Mouse (Mus musculus): ENCODE measurements around the gene Usp12. TPM values are rescaled to one million over a fixed set of nuclear protein-coding genes. Genes with fewer than 3 reads are reported as not detected.

Usp12 gene
- polyA plus RNA-seq, 1 experiment from 2014 or later: 14.9 TPM

GRCm38 (mm10) chr5:146724956-146725355, 69.8 kb downstream of the Usp12 start:
- Histone ChIP-seq H3K36me3 (0 out of 2 replicates have a peak, but pooled peaks cover 2% of the 10 kb centered on the region), H3K27me3 (ENCODE audit: insufficient read depth, poor library complexity, severe bottlenecking) (no peaks in the 10 kb centered on the region), H3K4me3 (no peak overlapping the region), H3K27ac (no peak overlapping the region), H3K9me3 (no peaks in the 10 kb centered on the region), H3K4me1 (peaks cover 6% of the 10 kb centered on the region; the same call in 1 of the 2 replicates)
- DNase-seq (ENCODE audit: low spot score): no peak
- 41% methylated on average over 3 of the region's 3 CpGs for WGBS

- 90% methylated on average over 5 of the region's 5 CpGs for WGBS
- no peaks in the 10 kb centered on the region for H3K9me3 ChIP-seq
- peaks cover 6% of the 10 kb centered on the region; the same call in 1 of the 2 replicates for H3K4me1 ChIP-seq
- no peak overlapping the region for H3K4me3 ChIP-seq
- H3K27ac ChIP-seq: no peak overlapping the region
- no peak for DNase-seq (ENCODE audit: low spot score)
- H3K36me3 ChIP-seq: 0 out of 2 replicates have a peak, but pooled peaks cover 2% of the 10 kb centered on the region
- H3K27me3 ChIP-seq (ENCODE audit: insufficient read depth, poor library complexity, severe bottlenecking): no peaks in the 10 kb centered on the region
Measured at GRCm38 (mm10) chr5:146723452-146723851, 71.4 kb downstream of the Usp12 start.

- 53% methylated on average over 14 of the region's 14 CpGs for WGBS
- H3K9me3 ChIP-seq: no peaks in the 10 kb centered on the region
- no peak overlapping the region for H3K4me3 ChIP-seq
- peaks cover 6% of the 10 kb centered on the region; the same call in 1 of the 2 replicates for H3K4me1 ChIP-seq
- H3K27ac ChIP-seq: no peak overlapping the region
- no peak for DNase-seq (ENCODE audit: low spot score)
- no peaks in the 10 kb centered on the region for H3K36me3 ChIP-seq
- no peaks in the 10 kb centered on the region for H3K27me3 ChIP-seq (ENCODE audit: insufficient read depth, poor library complexity, severe bottlenecking)
Measured at GRCm38 (mm10) chr5:146722226-146722625, 72.6 kb downstream of the Usp12 start.

- 78% methylated on average over 27 of the region's 27 CpGs for WGBS
- H3K9me3 ChIP-seq: no peaks in the 10 kb centered on the region
- H3K4me1 ChIP-seq: peaks cover 6% of the 10 kb centered on the region; the same call in 1 of the 2 replicates
- no peak overlapping the region for H3K27ac ChIP-seq
- no peaks in the 10 kb centered on the region for H3K36me3 ChIP-seq
- no peak overlapping the region for H3K4me3 ChIP-seq
- H3K27me3 ChIP-seq (ENCODE audit: insufficient read depth, poor library complexity, severe bottlenecking): no peaks in the 10 kb centered on the region
- DNase-seq (ENCODE audit: low spot score): no peak
Measured at GRCm38 (mm10) chr5:146719584-146720356, 75.0 kb downstream of the Usp12 start.

GRCm38 (mm10) chr5:146713836-146714235, 81.0 kb downstream of the Usp12 start:
- 93% methylated on average over 12 of the region's 12 CpGs for WGBS
- no peak overlapping the region for H3K27ac ChIP-seq
- H3K4me1 ChIP-seq: no peaks in the 10 kb centered on the region
- DNase-seq (ENCODE audit: low spot score): no peak
- H3K4me3 ChIP-seq: no peak overlapping the region
- no peaks in the 10 kb centered on the region for H3K36me3 ChIP-seq
- H3K9me3 ChIP-seq: no peaks in the 10 kb centered on the region
- H3K27me3 ChIP-seq (ENCODE audit: insufficient read depth, poor library complexity, severe bottlenecking): no peaks in the 10 kb centered on the region

GRCm38 (mm10) chr5:146713088-146713487, 81.7 kb downstream of the Usp12 start:
- H3K4me3 ChIP-seq: no peak overlapping the region
- no peaks in the 10 kb centered on the region for H3K27me3 ChIP-seq (ENCODE audit: insufficient read depth, poor library complexity, severe bottlenecking)
- H3K27ac ChIP-seq: no peak overlapping the region
- no peaks in the 10 kb centered on the region for H3K4me1 ChIP-seq
- no peaks in the 10 kb centered on the region for H3K9me3 ChIP-seq
- WGBS: 70% methylated on average over 10 of the region's 10 CpGs
- DNase-seq (ENCODE audit: low spot score): no peak
- H3K36me3 ChIP-seq: no peaks in the 10 kb centered on the region

GRCm38 (mm10) chr5:146712282-146712918, 82.4 kb downstream of the Usp12 start:
- no peaks in the 10 kb centered on the region for H3K36me3 ChIP-seq
- 82% methylated on average over 18 of the region's 18 CpGs for WGBS
- H3K9me3 ChIP-seq: no peaks in the 10 kb centered on the region
- H3K27ac ChIP-seq: no peak overlapping the region
- DNase-seq (ENCODE audit: low spot score): no peak
- no peak overlapping the region for H3K4me3 ChIP-seq
- no peaks in the 10 kb centered on the region for H3K27me3 ChIP-seq (ENCODE audit: insufficient read depth, poor library complexity, severe bottlenecking)
- no peaks in the 10 kb centered on the region for H3K4me1 ChIP-seq

- Histone ChIP-seq H3K4me1 (no peaks in the 10 kb centered on the region), H3K27me3 (ENCODE audit: insufficient read depth, poor library complexity, severe bottlenecking) (no peaks in the 10 kb centered on the region), H3K4me3 (no peak overlapping the region), H3K36me3 (no peaks in the 10 kb centered on the region), H3K27ac (no peak overlapping the region), H3K9me3 (no peaks in the 10 kb centered on the region)
- 67% methylated on average over 3 of the region's 3 CpGs for WGBS
- DNase-seq (ENCODE audit: low spot score): no peak
Measured at GRCm38 (mm10) chr5:146709361-146709760, 85.4 kb downstream of the Usp12 start.

- Histone ChIP-seq H3K36me3 (no peaks in the 10 kb centered on the region), H3K27me3 (ENCODE audit: insufficient read depth, poor library complexity, severe bottlenecking) (no peaks in the 10 kb centered on the region), H3K9me3 (no peaks in the 10 kb centered on the region), H3K4me1 (peaks cover 9% of the 10 kb centered on the region), H3K27ac (peak overlapping the region; percentile 53; the same call in 1 of the 2 replicates), H3K4me3 (no peak overlapping the region)
- DNase-seq (ENCODE audit: low spot score): peak; percentile 91
- 12% methylated on average over 12 of the region's 12 CpGs for WGBS
Measured at GRCm38 (mm10) chr5:146705815-146706408, 88.9 kb downstream of the Usp12 start.

GRCm38 (mm10) chr5:146705411-146705810, 89.4 kb downstream of the Usp12 start:
- H3K4me1 ChIP-seq: peaks cover 9% of the 10 kb centered on the region
- H3K4me3 ChIP-seq: no peak overlapping the region
- no peaks in the 10 kb centered on the region for H3K36me3 ChIP-seq
- peak overlapping the region; percentile 53; the same call in 1 of the 2 replicates for H3K27ac ChIP-seq
- no peaks in the 10 kb centered on the region for H3K9me3 ChIP-seq
- H3K27me3 ChIP-seq (ENCODE audit: insufficient read depth, poor library complexity, severe bottlenecking): no peaks in the 10 kb centered on the region
- 75% methylated on average over 6 of the region's 6 CpGs for WGBS
- DNase-seq (ENCODE audit: low spot score): no peak

GRCm38 (mm10) chr5:146704241-146704640, 90.6 kb downstream of the Usp12 start:
- 90% methylated on average over 4 of the region's 4 CpGs for WGBS
- H3K36me3 ChIP-seq: no peaks in the 10 kb centered on the region
- H3K27me3 ChIP-seq (ENCODE audit: insufficient read depth, poor library complexity, severe bottlenecking): no peaks in the 10 kb centered on the region
- peak overlapping the region; percentile 81 for H3K27ac ChIP-seq
- no peak for DNase-seq (ENCODE audit: low spot score)
- no peak overlapping the region for H3K4me3 ChIP-seq
- H3K9me3 ChIP-seq: no peaks in the 10 kb centered on the region
- H3K4me1 ChIP-seq: peaks cover 9% of the 10 kb centered on the region

GRCm38 (mm10) chr5:146703710-146704121, 91.1 kb downstream of the Usp12 start:
- WGBS: 34% methylated on average over 8 of the region's 8 CpGs
- no peaks in the 10 kb centered on the region for H3K27me3 ChIP-seq (ENCODE audit: insufficient read depth, poor library complexity, severe bottlenecking)
- no peaks in the 10 kb centered on the region for H3K36me3 ChIP-seq
- peaks cover 9% of the 10 kb centered on the region for H3K4me1 ChIP-seq
- no peaks in the 10 kb centered on the region for H3K9me3 ChIP-seq
- peak overlapping the region; percentile 81 for H3K27ac ChIP-seq
- DNase-seq (ENCODE audit: low spot score): peak; percentile 88
- no peak overlapping the region for H3K4me3 ChIP-seq

- Histone ChIP-seq H3K27ac (no peak overlapping the region), H3K36me3 (no peaks in the 10 kb centered on the region), H3K9me3 (no peaks in the 10 kb centered on the region), H3K4me1 (peaks cover 9% of the 10 kb centered on the region), H3K4me3 (no peak overlapping the region), H3K27me3 (ENCODE audit: insufficient read depth, poor library complexity, severe bottlenecking) (no peaks in the 10 kb centered on the region)
- no peak for DNase-seq (ENCODE audit: low spot score)
- WGBS: 82% methylated on average over 10 of the region's 10 CpGs
Measured at GRCm38 (mm10) chr5:146700099-146700498, 94.7 kb downstream of the Usp12 start.

Measured in heart, embryonic 10.5 days (tissue).